Comparison of ENCODE assay signal across 18 mouse cellular contexts in genomic region chr7:118503844-118504243, GRCm38 (mm10). TPM values are rescaled to one million over a fixed set of nuclear protein-coding genes. Genes with fewer than 3 reads are reported as not detected.
"Had no signal": no experiment of that assay in that cellular context is flagged by ENCODE, and none has a peak within 500 bp of the region (broad histone marks: within the 10 kb centered on the region; RNA-seq: fewer than 3 reads in every experiment).

No protein-coding gene starts in this region.

- H3K27me3 ChIP-seq: limb, embryonic 12.5 days; neural tube, embryonic 13.5 days had no signal

- H3K4me3 ChIP-seq: left cerebral cortex, adult 2 months; limb, embryonic 12.5 days; midbrain, embryonic 10.5 days; neural tube, embryonic 13.5 days had no signal

- ATAC-seq: inflammation-experienced regulatory T-cells, adult 6 months; intestine, postnatal 0 days had no signal

- H3K4me2 ChIP-seq: limb, embryonic 12.5 days; neural tube, embryonic 13.5 days had no signal

- DNase-seq: kidney, postnatal 14 days; lung, adult 2 months; midbrain, embryonic 14.5 days; retina, postnatal 1 day; right cerebral cortex, postnatal 4 days; spleen, adult 18-20 months; thymus, adult 18-20 months; thymus, postnatal 14 days had no signal

- H3K4me1 ChIP-seq: limb, embryonic 12.5 days; midbrain, embryonic 10.5 days; neural tube, embryonic 13.5 days had no signal

- H3K9me3 ChIP-seq: limb, embryonic 12.5 days; midbrain, embryonic 10.5 days; neural tube, embryonic 13.5 days had no signal

- H3K9ac ChIP-seq: limb, embryonic 12.5 days; liver, embryonic 14.5 days; neural tube, embryonic 13.5 days had no signal

- H3K27ac ChIP-seq: left cerebral cortex, adult 2 months; limb, embryonic 12.5 days; liver, embryonic 14.5 days; midbrain, embryonic 10.5 days; neural tube, embryonic 13.5 days had no signal

- H3K36me3 ChIP-seq: limb, embryonic 12.5 days; midbrain, embryonic 10.5 days; neural tube, embryonic 13.5 days had no signal

RNA-seq across cellular contexts. Expression of gene Syt17, which starts 55.8 kb away (rescaled TPM):
- total RNA-seq: liver, adult 2 months; megakaryocyte, adult 5-6 weeks; monocyte, adult 5-6 weeks had no signal
- polyA plus RNA-seq: liver, adult 2 months had no signal
